Mouse (Mus musculus) limb, embryonic 11.5 days (tissue): ENCODE measurements at regions not wholly inside any gene's neighbourhood (a gene's known extent, or its start where the extent isn't known, plus 50 kb on each side); places are given as distances from the start of the nearest gene placed in this dataset.
"Not testable (repeated sequence)": the region's sequence is repeated elsewhere in the genome, so short reads cannot be mapped to it uniquely, and the experiment has no call there.

Experiments used
- ATAC-seq: fragments of 200-750 bp; cut with Nextera tagmentation; 2 replicates; pipeline ENCODE4 v1.8.0; 2017; ENCODE audit warnings: low read depth; ENCODE audit not compliant: insufficient number of reproducible peaks, low FRiP score, low TSS enrichment
- DNase-seq: peaks from one replicate; pipeline ENCODE4 v3.0.0-alpha.2; 2015; ENCODE audit warnings: low spot score
- H3K27ac ChIP-seq: fragments of 300-500 bp; sonication (generic); replicated peaks from 2 replicates; pipeline ENCODE4 v1.5.1; 2014; ENCODE audit warnings: low read depth, mild to moderate bottlenecking, low read length
- H3K27me3 ChIP-seq: fragments of 300-500 bp; sonication (generic); 2 replicates; pipeline ENCODE4 v1.6.1; 2014; ENCODE audit warnings: mild to moderate bottlenecking, low read length, mixed read lengths; ENCODE audit not compliant: control insufficient read depth, insufficient read depth
- H3K36me3 ChIP-seq: fragments of 300-500 bp; sonication (generic); 2 replicates; pipeline ENCODE4 v1.6.1; 2014; ENCODE audit warnings: mild to moderate bottlenecking, low read length, moderate library complexity, mixed read lengths; ENCODE audit not compliant: control insufficient read depth, insufficient read depth
- H3K4me1 ChIP-seq: fragments of 300-500 bp; sonication (generic); 2 replicates; pipeline ENCODE4 v1.6.1; 2014; ENCODE audit warnings: low read length, mixed read lengths; ENCODE audit not compliant: control insufficient read depth, insufficient read depth
- H3K4me2 ChIP-seq: fragments of 300-500 bp; sonication (generic); 2 replicates; pipeline ENCODE4 v1.6.1; 2014; ENCODE audit warnings: low read depth, mild to moderate bottlenecking, moderate library complexity; ENCODE audit not compliant: severe bottlenecking
- H3K4me3 ChIP-seq: fragments of 300-500 bp; sonication (generic); 2 replicates; pipeline ENCODE4 v1.5.1; 2014; ENCODE audit warnings: low read depth, low read length
- H3K9ac ChIP-seq: fragments of 300-500 bp; sonication (generic); 2 replicates; pipeline ENCODE4 v1.6.1; 2014; ENCODE audit warnings: mild to moderate bottlenecking, low read length
- H3K9me3 ChIP-seq: fragments of 300-500 bp; sonication (generic); 2 replicates; pipeline ENCODE4 v1.6.1; 2016; ENCODE audit warnings: low read length; ENCODE audit not compliant: control insufficient read depth
- WGBS: fragments of 180-500 bp; shearing (Covaris S2); extraction: QIAGEN DNeasy Blood & Tissue Kit; methylation state at CpG from one replicate; pipeline ENCODE4 v1.1.7; 2014; 5-methylcytosine and 5-hydroxymethylcytosine counted together

DNA sequence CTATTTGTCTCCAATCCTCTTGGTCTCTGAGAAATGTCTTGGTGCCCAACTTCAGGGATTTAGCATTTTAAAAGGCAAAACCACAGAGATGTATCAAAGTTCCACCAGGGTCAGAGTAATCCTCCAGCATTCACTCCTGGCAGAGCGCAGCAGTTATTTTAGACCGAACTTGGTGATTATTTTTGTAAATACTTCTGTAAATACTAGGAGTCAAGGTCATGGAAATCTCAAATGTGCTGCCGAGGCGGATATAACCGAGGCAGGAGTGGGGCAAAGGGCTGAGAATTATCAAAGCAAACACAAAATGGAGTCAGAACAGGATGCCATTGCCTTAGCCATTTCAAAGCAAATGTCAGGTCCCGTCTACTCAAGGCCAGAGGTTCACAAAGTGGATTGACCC is 105.2 kb downstream of the Nucb2 start:
- Histone ChIP-seq H3K4me2 (no peak overlapping the region), H3K36me3 (no peaks in the 10 kb centered on the region), H3K4me3 (no peak overlapping the region), H3K27ac (no peak overlapping the region), H3K9ac (no peak overlapping the region), H3K4me1 (no peaks in the 10 kb centered on the region), H3K27me3 (no peaks in the 10 kb centered on the region), H3K9me3 (no peaks in the 10 kb centered on the region)
- ATAC-seq (no peak), DNase-seq (no peak)
- 84% methylated on average over 6 of the region's 6 CpGs for WGBS

DNA sequence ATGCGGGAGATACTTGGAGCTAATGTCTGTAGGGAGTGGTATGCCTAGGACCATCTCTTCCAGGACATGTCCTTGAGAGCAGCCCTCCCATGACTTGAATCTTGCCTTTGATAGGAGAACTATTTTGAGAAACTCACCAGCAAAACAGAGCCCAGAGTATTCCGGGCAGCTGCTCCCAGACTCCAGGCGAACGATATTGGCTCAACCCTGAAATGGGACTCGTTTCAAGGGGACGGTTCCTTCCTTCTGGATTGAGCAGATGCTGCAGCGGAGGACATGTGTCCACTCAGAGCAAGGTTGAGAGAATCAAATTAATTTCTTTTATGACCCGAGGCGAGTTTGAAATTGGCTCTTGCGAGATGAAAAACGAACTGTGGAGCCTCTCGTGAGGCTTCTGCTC is 105.7 kb downstream of the Nucb2 start:
- Histone ChIP-seq H3K4me3 (no peak overlapping the region), H3K27ac (no peak overlapping the region), H3K4me2 (no peak overlapping the region), H3K9ac (no peak overlapping the region), H3K4me1 (no peaks in the 10 kb centered on the region), H3K9me3 (no peaks in the 10 kb centered on the region), H3K36me3 (no peaks in the 10 kb centered on the region), H3K27me3 (no peaks in the 10 kb centered on the region)
- 83% methylated on average over 12 of the region's 12 CpGs for WGBS
- ATAC-seq, result no peak
- no peak for DNase-seq

DNA sequence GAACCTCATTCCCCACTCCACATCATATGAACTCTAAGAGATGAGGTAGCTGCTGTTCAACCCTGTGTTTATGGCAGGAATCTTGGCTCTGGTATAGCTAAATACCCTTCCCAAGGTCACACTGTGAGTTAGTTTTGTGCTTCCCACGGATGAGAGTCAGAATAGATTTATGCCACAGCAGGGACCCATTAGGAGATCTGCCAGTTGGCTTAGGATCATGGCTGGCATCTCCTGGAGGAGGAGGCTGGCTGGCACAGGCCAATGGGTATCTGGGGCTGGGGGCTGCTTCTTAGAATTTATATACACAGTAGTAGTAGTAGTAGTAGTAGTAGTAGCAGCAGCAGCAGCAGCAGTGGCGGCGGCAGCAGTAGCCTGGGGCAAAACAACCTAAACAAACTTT is 111.8 kb downstream of the Nucb2 start:
- WGBS, result 66% methylated on average over 3 of the region's 3 CpGs
- Histone ChIP-seq H3K4me1 (no peaks in the 10 kb centered on the region), H3K4me2 (no peak overlapping the region)

DNA sequence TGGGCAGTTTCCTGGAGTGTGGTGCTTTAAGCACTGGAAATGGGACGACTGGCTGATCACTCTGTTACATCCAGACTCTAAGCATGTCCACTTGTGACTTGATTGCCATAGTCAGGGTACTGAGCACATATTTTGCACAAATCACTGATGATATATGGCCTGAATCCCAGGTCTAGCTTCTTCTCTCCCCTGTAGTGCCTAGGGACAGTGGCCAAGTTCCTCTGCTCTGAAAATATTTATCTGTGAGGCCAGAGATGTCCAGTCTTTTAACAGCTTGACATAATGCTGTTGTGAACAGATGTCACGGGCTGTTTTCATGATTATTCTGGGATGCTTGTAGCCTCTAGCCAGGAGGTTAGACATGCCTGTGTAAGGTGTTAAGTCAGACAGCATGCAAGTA is 115.5 kb downstream of the Nucb2 start:
- no peak overlapping the region for H3K4me3 ChIP-seq
- WGBS, result 75% methylated on average over 2 of the region's 2 CpGs
- H3K9me3 ChIP-seq, result no peaks in the 10 kb centered on the region
- DNase-seq, result no peak
- ATAC-seq, result no peak
- no peaks in the 10 kb centered on the region for H3K36me3 ChIP-seq
- no peak overlapping the region for H3K9ac ChIP-seq
- H3K4me2 ChIP-seq, result no peak overlapping the region
- no peak overlapping the region for H3K27ac ChIP-seq
- no peaks in the 10 kb centered on the region for H3K4me1 ChIP-seq
- H3K27me3 ChIP-seq, result no peaks in the 10 kb centered on the region

More for the DNA sequence above, 111.8 kb downstream of the Nucb2 start:
- Histone ChIP-seq H3K27me3 (no peaks in the 10 kb centered on the region), H3K36me3 (no peaks in the 10 kb centered on the region), H3K9ac (no peak overlapping the region), H3K9me3 (no peaks in the 10 kb centered on the region), H3K4me3 (no peak overlapping the region), H3K27ac (no peak overlapping the region)
- no peak for DNase-seq
- ATAC-seq, result no peak

DNA sequence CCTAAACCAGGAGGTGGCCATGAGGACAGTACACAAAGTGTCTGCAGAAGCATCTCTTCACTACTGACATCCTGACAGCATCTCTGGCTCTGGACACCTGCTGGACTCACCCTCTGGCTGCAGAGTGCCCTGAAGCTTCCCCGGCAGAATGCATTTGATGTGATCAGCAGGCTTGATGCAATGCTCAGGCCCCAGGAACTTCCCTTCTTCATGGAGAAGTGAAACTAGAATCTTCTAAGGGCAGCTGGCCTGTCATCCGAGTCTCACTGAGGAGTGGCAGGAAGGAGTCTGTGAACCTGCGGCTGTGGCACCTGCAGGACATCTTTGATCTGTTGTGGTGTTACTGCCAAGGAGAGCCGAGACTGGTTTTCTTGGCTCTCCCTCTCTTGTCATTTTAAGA is 116.2 kb downstream of the Nucb2 start:
- DNase-seq, result no peak
- Histone ChIP-seq H3K4me3 (no peak overlapping the region), H3K27me3 (no peaks in the 10 kb centered on the region), H3K4me2 (no peak overlapping the region), H3K9me3 (no peaks in the 10 kb centered on the region), H3K4me1 (no peaks in the 10 kb centered on the region), H3K9ac (no peak overlapping the region), H3K36me3 (no peaks in the 10 kb centered on the region), H3K27ac (no peak overlapping the region)
- ATAC-seq, result no peak
- 70% methylated on average over 4 of the region's 4 CpGs for WGBS

DNA sequence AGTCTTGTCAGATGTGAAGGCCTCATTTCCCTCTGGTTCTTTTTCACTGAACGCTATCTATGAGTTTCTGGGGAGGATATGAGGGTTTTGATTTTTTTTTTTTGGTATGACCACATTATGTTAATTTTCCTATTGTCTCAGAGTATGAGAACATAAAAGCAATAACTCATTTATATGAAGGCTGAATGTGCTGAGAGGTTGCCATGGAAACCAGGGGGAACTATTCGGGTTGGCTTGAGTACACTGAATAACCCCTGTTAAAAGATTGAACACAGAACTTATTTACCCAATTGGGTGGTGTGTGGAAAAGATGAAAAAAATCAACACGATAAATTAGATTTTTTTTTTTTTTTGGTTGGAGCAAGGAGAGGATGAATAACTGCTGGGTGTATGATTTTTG is 129.0 kb downstream of the Nucb2 start:
- Histone ChIP-seq H3K4me1 (no peaks in the 10 kb centered on the region), H3K9ac (no peak overlapping the region), H3K36me3 (no peaks in the 10 kb centered on the region), H3K27ac (no peak overlapping the region), H3K4me2 (no peak overlapping the region), H3K9me3 (no peaks in the 10 kb centered on the region), H3K4me3 (no peak overlapping the region), H3K27me3 (no peaks in the 10 kb centered on the region)
- ATAC-seq (no peak), DNase-seq (no peak)
- WGBS, result 75% methylated on average over 3 of the region's 3 CpGs

DNA sequence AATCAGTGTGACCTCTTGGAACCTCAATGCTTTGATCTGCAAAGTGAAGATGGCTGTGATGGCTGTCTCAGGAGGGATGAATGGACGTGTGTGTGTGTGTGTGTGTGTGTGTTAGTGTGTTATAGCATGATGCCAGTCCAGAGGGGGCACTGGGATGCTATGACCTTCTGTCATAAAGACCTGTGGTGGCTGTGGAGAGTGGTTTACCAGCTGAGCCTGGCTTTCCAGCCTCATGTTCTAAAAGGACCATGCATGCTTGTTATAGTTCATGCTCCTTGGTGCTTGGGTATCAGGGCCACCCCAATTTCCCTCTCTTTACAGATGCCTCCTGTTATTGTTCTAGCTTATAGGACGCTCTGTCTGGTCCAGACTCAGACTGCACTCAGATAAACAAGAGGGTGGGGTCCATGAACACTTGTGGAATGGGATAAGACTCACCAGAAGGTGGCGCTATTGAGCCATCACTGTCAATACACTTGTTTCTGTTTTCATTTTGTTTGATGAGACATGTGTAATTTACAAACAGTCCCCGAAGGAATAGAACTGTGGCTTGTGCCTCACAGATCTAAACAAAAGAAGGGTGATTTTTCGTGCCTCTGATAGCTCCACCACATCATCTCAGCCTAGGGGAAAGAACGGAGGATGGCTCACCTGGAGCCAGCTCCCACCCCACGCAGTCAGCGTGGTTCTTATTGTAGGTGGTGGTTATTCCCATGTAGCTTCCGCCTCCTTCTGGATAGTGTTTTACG is 140.9 kb downstream of the Nucb2 start:
- Histone ChIP-seq H3K9me3 (no peaks in the 10 kb centered on the region), H3K27me3 (no peaks in the 10 kb centered on the region), H3K9ac (no peak overlapping the region), H3K4me1 (no peaks in the 10 kb centered on the region), H3K4me3 (no peak overlapping the region), H3K27ac (no peak overlapping the region), H3K4me2 (no peak overlapping the region), H3K36me3 (no peaks in the 10 kb centered on the region)
- DNase-seq, result peak; percentile 84
- ATAC-seq, result no peak
- WGBS, result 53% methylated on average over 10 of the region's 10 CpGs

DNA sequence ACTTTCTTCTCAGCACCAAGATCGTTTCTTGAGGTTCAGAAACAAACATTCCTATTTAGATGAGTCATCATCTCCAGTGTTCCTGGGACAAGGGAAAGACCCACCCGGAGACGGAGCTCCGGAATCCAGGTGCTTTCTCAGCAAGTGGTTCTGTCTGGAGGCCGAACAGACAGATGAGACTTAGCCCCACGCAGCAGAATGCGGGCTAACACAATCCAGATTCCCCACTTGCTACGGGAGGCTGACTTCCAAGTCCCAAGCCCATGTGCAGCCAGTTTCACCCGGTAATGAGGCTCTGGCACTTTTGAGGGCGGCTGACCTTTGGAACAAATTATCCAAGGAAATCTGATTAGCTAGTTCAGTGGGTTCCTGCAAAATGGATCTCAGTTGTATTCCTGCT is 150.3 kb downstream of the Nucb2 start:
- 24% methylated on average over 10 of the region's 10 CpGs for WGBS
- ATAC-seq (no peak), DNase-seq (peak; percentile 68)
- Histone ChIP-seq H3K4me3 (no peak overlapping the region), H3K36me3 (no peaks in the 10 kb centered on the region), H3K27ac (no peak overlapping the region), H3K9ac (no peak overlapping the region), H3K4me1 (no peaks in the 10 kb centered on the region), H3K4me2 (no peak overlapping the region), H3K9me3 (no peaks in the 10 kb centered on the region), H3K27me3 (no peaks in the 10 kb centered on the region)

DNA sequence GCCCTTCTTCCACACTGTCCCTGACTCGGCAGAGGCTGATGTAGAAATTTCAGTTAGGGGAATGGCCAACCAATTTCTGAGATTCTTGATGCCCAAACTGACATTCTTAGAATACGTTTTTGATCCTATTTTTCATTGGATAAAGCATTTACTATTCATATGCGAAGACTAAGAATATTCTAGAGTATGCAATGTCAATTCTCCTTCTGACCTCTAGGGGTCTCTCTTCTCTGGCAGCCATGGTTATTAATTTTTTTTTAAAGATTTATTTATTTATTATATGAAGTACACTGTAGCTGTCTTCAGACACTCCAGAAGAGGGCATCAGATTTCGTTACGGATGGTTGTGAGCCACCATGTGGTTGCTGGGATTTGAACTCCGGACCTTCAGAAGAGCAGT is 152.9 kb downstream of the Nucb2 start:
- not testable (repeated sequence) for H3K36me3 ChIP-seq, H3K9me3 ChIP-seq, ATAC-seq, H3K4me2 ChIP-seq, H3K9ac ChIP-seq, H3K4me3 ChIP-seq, H3K27ac ChIP-seq, DNase-seq, H3K4me1 ChIP-seq, H3K27me3 ChIP-seq
- 92% methylated on average over 6 of the region's 6 CpGs for WGBS
